Mouse (Mus musculus) T-helper 2 cell (primary cell): ENCODE data around the gene Phf24.

ENCODE experiments used
- in situ Hi-C: fragments of 300-600 bp; cut with MboI, MseI; formaldehyde crosslinking; loops from one replicate; pipeline ENCODE4 v1.15.1; 2025; ENCODE audit warnings: high pct_unique_total_duplicates

Phf24 gene

DNA sequence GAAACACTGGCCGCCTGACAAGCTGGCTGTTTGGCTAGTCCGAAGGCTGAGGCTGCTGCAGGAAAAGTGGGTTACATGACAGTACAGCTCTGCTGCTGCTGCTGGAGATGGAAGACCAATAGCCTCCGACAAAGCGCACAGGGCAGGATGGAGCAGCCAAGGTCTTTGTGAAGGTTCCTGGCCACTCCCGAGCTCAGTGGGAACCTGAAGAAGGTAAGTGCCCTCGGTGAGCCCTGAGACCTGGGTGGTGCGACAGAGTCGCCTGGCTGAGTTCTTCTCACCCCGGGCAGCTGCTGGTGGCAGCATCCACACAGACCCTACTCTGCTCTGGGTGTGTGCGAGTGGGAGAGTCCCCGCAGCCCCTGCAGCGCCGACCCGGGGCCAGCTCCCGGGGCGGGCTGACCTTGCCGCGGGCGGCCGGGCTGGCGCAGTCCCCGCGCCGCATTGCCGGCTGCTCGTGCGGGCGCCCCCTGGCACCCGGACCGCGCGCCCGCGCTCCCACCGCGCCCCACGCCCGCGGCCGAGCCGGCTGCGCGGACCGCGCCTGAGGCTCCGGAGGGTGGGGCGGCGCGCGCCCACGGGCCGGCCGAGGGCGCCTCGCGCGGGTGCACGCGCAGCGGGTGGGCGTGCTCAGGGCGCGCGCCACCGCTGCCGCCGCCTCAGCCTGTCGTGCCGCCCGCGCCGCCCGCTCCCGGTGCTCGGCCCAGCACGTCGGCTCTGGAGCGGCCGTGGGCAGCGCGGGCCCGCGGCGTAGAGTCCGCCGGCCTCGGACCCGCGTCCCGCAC is at the start of gene Phf24:
Gene Phf24 (plus strand): TSS at position 44 of the 785 bp plus-strand sequence.
- in situ Hi-C loops, result no loop called here

GRCm38 (mm10) chr4:42867390-42867789 is 49.1 kb upstream of the Phf24 start:
- in situ Hi-C loops, result loop anchor here (10.0 kb wide), 2 partner anchors 563 to 913 kb away; no protein-coding TSS in a partner anchor

- in situ Hi-C loops, result loop anchor here (10.0 kb wide), 2 partner anchors 563 to 913 kb away; no protein-coding TSS in a partner anchor
Measured at GRCm38 (mm10) chr4:42868193-42868592, 48.3 kb upstream of the Phf24 start.

GRCm38 (mm10) chr4:42870748-42871147 is 45.7 kb upstream of the Phf24 start:
- in situ Hi-C loops, result loop anchor here (5.0 kb wide), 1 partner anchor 92 kb away; no protein-coding TSS in a partner anchor

DNA sequence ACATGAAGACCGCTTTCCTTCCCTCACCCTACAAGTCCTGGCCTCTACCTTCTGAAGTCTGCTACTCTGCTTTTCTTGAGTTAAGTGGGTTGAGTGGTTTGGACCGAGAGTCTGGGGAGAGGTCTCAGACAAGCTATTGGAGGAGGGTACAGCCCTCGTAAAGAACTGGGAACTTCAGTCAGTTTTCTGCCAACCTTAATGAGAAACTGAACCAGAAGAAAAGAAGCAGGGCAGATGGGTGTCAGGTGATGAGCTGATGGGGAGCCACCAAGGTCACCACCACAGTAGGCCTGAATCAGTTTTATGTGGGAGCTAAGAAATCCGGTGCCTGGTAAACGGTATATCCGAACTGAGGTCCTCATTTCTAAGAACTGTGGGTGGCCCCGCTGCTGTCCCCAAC is 44.3 kb upstream of the Phf24 start:
- in situ Hi-C loops, result loop anchor here (5.0 kb wide), 1 partner anchor 90 kb away; no protein-coding TSS in a partner anchor

DNA sequence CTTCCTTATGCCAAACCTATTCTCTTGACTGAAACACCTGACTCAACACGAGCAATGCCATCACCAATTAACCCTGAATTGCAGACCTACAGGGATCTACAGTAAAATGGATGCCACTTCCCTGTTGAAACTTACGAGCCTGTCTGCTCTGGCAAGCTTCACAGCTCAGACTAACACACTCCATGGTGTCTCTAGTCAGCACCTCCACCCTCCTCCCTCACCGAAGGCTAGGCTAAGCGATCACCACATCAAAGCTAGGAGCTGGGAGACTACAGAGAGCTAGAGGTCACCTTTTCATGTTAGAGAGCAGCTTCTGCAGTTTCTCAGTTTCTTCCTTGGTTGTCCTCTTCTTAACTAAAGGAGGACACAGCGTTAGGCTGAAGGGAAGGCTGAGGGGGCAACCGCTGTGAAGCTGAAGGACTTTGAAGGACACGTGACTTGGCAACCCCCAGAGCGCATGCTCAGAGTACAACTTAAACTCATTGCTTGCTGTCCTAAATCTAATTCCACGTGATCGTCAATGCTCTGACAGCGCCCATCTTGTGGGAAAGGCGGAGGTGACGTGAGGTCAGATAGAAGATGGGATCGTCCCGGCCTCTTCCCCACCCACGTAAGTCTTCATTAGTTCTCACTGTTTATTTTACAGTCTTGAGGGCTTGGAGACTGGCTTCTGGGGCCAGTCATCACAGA is 43.6 kb upstream of the Phf24 start:
- in situ Hi-C loops, result loop anchor here (5.0 kb wide), 1 partner anchor 89 kb away; no protein-coding TSS in a partner anchor

DNA sequence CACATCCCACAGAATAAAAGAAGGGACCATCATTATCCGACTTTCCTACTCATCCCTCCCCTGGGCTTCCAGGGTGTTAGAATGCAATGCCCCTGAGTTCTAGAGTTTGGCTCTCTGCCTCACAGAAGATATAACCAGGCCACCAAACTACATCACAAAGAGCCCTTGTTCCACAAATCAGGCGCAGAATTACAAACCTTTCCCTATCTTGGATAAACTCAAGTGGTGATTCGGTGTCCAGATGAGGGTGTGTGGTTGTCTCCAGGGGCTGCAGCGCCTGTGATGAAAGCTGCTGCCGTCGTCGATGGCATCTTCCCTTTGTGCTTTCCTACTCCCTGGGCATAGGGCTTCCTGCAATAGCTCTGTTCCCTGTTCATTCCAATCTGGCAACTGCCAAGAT is 42.3 kb upstream of the Phf24 start, which contains the start of gene Fam205c:
Gene Fam205c (minus strand): TSS at position 101 of the 400 bp plus-strand sequence.
- in situ Hi-C loops, result loop anchor here (5.0 kb wide), 1 partner anchor 88 kb away; no protein-coding TSS in a partner anchor

GRCm38 (mm10) chr4:42876586-42877291 is 39.7 kb upstream of the Phf24 start:
- in situ Hi-C loops, result no loop called here

GRCm38 (mm10) chr4:42877657-42878056 is 38.8 kb upstream of the Phf24 start:
- in situ Hi-C loops, result no loop called here

- in situ Hi-C loops, result no loop called here
Measured at GRCm38 (mm10) chr4:42879829-42880676, 36.4 kb upstream of the Phf24 start.

DNA sequence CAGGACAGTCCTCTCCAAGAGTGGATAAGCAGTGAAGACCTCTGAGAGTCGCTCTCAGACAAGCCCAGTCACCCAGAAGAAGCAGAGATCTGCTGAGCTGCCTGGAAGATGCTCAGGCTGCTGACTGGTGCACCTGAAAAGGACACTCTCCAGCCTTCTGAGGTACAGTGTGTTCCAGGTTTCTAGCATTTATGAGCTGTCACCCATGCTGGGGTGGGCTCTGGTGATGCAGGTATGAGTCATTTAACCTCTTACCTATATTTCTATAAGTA is 35.8 kb upstream of the Phf24 start:
- in situ Hi-C loops, result no loop called here

DNA sequence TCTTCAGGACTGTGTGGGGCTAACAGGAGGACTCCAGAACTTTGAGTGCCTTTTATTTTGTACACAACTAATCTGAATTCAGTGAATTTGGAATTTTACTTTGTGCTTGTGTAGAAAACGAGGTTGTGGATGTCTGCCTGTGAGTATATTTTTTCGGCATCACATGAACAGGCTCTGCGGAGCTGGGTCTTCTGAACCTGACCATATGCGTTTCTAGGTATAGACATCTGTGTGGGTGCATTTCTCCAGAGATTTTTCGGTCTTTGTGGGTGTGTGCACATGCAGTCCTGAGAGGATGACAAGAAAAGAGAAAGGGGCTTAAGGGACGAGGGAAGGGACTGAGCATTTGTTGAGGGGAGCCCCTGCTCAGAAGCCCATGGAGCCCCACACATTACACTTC is 29.5 kb upstream of the Phf24 start:
- in situ Hi-C loops, result no loop called here

DNA sequence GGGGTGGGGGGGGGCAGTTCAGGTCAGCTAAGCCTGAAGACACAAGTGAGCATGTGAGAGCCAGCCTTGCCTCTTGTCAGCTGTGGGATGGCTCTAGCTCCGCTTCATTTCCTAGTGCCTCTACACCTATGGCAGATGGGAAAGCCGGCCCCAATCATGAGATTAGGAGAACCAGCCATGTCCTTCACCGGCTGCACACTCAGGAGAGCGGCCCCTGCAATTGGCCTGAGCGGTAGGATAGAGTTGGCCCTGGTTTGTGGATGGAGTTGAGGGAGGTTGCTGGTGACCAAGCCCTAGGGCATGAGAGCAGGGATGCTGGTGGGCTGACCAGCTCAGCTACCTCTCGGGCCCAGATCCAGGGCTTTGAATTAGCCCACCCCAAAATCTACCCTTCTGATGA is 27.7 kb upstream of the Phf24 start:
- in situ Hi-C loops, result no loop called here

- in situ Hi-C loops, result no loop called here
Measured at GRCm38 (mm10) chr4:42891176-42891575, 25.3 kb upstream of the Phf24 start.

DNA sequence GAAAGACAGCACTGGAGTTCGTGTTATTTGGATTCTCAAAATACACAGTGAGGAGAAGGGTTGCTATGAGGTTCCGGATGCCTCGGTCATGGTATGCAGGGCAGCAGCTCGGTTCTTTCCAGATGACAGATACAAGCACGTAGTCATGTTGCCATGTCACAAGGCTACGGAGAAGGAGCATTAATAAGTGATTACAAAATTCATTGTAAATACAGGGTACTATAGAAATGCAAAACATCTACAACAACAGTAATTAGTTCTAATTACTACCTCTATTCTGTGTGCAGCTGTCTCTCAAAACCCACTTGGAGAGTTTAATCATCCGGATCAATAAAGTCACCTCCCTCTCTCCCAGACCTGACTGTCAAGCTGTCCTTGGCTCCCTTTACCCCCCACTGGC is 21.3 kb upstream of the Phf24 start:
- in situ Hi-C loops, result no loop called here

- in situ Hi-C loops, result no loop called here
Measured at GRCm38 (mm10) chr4:42898914-42899313, 17.5 kb upstream of the Phf24 start.

GRCm38 (mm10) chr4:42900878-42901277 is 15.6 kb upstream of the Phf24 start:
- in situ Hi-C loops, result no loop called here

DNA sequence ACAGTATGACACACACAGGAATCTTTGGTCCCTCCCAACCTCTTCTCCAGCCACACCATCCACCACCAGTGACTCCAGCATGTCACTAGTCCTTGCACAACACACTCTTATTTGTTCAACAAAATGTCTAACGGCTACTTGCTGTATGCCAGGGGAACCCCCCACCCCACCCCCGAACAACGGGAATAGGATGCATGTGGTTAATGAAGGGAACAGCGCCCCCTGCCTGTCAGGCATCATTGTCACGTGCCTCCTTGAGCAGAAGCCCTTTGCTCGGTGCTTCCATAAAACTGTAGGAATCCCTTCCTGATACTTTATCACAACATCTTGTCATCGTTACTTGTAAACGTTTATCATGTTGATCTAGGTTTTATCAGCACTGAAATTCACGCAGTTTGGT is 14.3 kb upstream of the Phf24 start:
- in situ Hi-C loops, result no loop called here

GRCm38 (mm10) chr4:42902730-42903129 is 13.7 kb upstream of the Phf24 start:
- in situ Hi-C loops, result no loop called here

DNA sequence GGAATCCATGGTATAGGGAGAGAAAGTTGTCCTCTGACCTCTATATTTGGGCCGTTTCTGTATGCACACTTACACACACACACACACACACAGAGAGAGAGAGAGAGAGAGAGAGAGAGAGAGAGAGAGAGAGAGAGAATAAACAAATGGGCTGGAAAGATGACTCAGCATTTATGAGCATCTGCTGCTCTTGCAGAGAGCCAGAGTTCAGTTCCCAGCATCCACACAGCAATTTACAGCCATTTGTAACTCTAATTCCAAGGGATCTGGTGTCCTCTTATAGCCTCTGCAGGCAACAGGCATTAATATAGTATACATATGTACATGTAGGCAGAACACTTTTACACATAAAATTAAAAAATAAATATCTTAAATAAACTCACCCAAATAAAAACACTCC is 12.5 kb upstream of the Phf24 start:
- in situ Hi-C loops, result no loop called here

- in situ Hi-C loops, result no loop called here
Measured at GRCm38 (mm10) chr4:42904523-42904922, 11.9 kb upstream of the Phf24 start.
